Mouse (Mus musculus): ENCODE measurements around the gene Zyg11b. TPM values are rescaled to one million over a fixed set of nuclear protein-coding genes. Genes with fewer than 3 reads are reported as not detected.

Gene Zyg11b
- total and polyA plus RNA-seq, 3 experiments: 1.9 to 20.6 (median 20.5) TPM

- peaks cover 4% of the 10 kb centered on the region; the same call in 1 of the 2 replicates for H3K4me1 ChIP-seq (ENCODE audit: insufficient read depth, low read depth, low read length)
- TF ChIP-seq GATA2 (IDR thresholded peaks at IDR 0.05; ENCODE audit: borderline replicate concordance, low read depth, low read length): no peak
- TF ChIP-seq GATA1 (IDR thresholded peaks at IDR 0.05; ENCODE audit: borderline replicate concordance, low read length): no peak
- H3K36me3 ChIP-seq (replicated peaks): peaks cover 56% of the 10 kb centered on the region
- DNase-seq (ENCODE audit: low spot score) (no peak), ATAC-seq (ENCODE audit: extremely low read depth, insufficient number of reproducible peaks, low FRiP score, poor library complexity, severe bottlenecking) (no peak)
- H3K27me3 ChIP-seq (ENCODE audit: insufficient read depth, low read length): no peaks in the 10 kb centered on the region
- H3K9me3 ChIP-seq (replicated peaks): no peaks in the 10 kb centered on the region
- no peak overlapping the region for H3K4me3 ChIP-seq (ENCODE audit: low read depth, low read length)
Observed at GRCm38 (mm10) chr4:108250501-108250900, 50.4 kb downstream of the Zyg11b start.

- TF ChIP-seq GATA2 (IDR thresholded peaks at IDR 0.05; ENCODE audit: borderline replicate concordance, low read depth, low read length) (no peak), CTCF (IDR thresholded peaks at IDR 0.05; ENCODE audit: low read depth, low read length) (no peak), TAL1 (conservative IDR thresholded peaks at IDR 0.05; ENCODE audit: low read depth, low read length) (no peak), GATA1 (IDR thresholded peaks at IDR 0.05; ENCODE audit: borderline replicate concordance, low read length) (no peak), POLR2AphosphoS5 (IDR thresholded peaks at IDR 0.05; ENCODE audit: insufficient replicate concordance, low read depth, low read length) (no peak)
- no peak overlapping the region for H3K4me3 ChIP-seq (ENCODE audit: low read depth, low read length)
- no peaks in the 10 kb centered on the region for H3K9me3 ChIP-seq (replicated peaks)
- no peak for DNase-seq (ENCODE audit: low spot score)
- peaks cover 57% of the 10 kb centered on the region for H3K36me3 ChIP-seq (replicated peaks)
- H3K27me3 ChIP-seq (ENCODE audit: insufficient read depth, low read length): no peaks in the 10 kb centered on the region
- ATAC-seq (ENCODE audit: extremely low read depth, insufficient number of reproducible peaks, low FRiP score, poor library complexity, severe bottlenecking): no peak
- H3K4me1 ChIP-seq (ENCODE audit: insufficient read depth, low read depth, low read length): peaks cover 4% of the 10 kb centered on the region; the same call in 1 of the 2 replicates
Observed at GRCm38 (mm10) chr4:108249314-108249713, 51.6 kb downstream of the Zyg11b start.

- H3K27me3 ChIP-seq (ENCODE audit: insufficient read depth, low read length): no peaks in the 10 kb centered on the region
- no peak for TF ChIP-seq GATA2 (IDR thresholded peaks at IDR 0.05; ENCODE audit: borderline replicate concordance, low read depth, low read length)
- no peak for TF ChIP-seq GATA1 (IDR thresholded peaks at IDR 0.05; ENCODE audit: borderline replicate concordance, low read length)
- no peak for TF ChIP-seq POLR2AphosphoS5 (IDR thresholded peaks at IDR 0.05; ENCODE audit: insufficient replicate concordance, low read depth, low read length)
- no peak for TF ChIP-seq CTCF (IDR thresholded peaks at IDR 0.05; ENCODE audit: low read depth, low read length)
- no peak for TF ChIP-seq TAL1 (conservative IDR thresholded peaks at IDR 0.05; ENCODE audit: low read depth, low read length)
- no peaks in the 10 kb centered on the region for H3K4me1 ChIP-seq (ENCODE audit: insufficient read depth, low read depth, low read length)
- H3K4me3 ChIP-seq (ENCODE audit: low read depth, low read length): no peak overlapping the region
- H3K36me3 ChIP-seq (replicated peaks): peaks cover 30% of the 10 kb centered on the region
- ATAC-seq (ENCODE audit: extremely low read depth, insufficient number of reproducible peaks, low FRiP score, poor library complexity, severe bottlenecking) (no peak), DNase-seq (ENCODE audit: low spot score) (no peak)
- no peaks in the 10 kb centered on the region for H3K9me3 ChIP-seq (replicated peaks)
Observed at GRCm38 (mm10) chr4:108233654-108234053, 67.2 kb downstream of the Zyg11b start.

- DNase-seq (ENCODE audit: low spot score) (no peak), ATAC-seq (ENCODE audit: extremely low read depth, insufficient number of reproducible peaks, low FRiP score, poor library complexity, severe bottlenecking) (no peak)
- Histone ChIP-seq H3K36me3 (replicated peaks) (no peaks in the 10 kb centered on the region), H3K4me1 (ENCODE audit: insufficient read depth, low read depth, low read length) (no peaks in the 10 kb centered on the region), H3K9me3 (replicated peaks) (no peaks in the 10 kb centered on the region), H3K27me3 (ENCODE audit: insufficient read depth, low read length) (no peaks in the 10 kb centered on the region), H3K4me3 (ENCODE audit: low read depth, low read length) (no peak overlapping the region)
- no peak for TF ChIP-seq TAL1 (conservative IDR thresholded peaks at IDR 0.05; ENCODE audit: low read depth, low read length)
- no peak for TF ChIP-seq GATA1 (IDR thresholded peaks at IDR 0.05; ENCODE audit: borderline replicate concordance, low read length)
Observed at GRCm38 (mm10) chr4:108225341-108225872, 75.5 kb downstream of the Zyg11b start.

DNA sequence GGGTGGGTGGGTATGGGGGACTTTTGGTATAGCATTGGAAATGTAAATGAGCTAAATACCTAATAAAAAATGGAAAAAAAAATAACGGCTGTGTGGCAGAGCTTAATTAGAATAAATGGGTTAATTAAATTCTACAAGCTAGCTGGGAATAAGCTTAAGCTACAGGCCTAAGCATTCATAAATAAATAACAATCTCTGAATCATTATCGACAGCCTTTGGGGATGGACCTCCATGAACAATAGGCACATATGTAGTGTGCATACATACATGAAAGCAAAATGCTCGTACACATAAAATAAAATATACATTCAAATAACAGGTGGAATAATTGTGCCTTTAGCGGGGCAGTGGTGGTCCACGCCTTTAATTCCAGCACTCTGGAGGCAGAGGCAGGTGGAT, 78.4 kb downstream of the Zyg11b start:
- no peaks in the 10 kb centered on the region; the same call in 1 of the 2 replicates for H3K4me1 ChIP-seq (ENCODE audit: insufficient read depth, low read depth, low read length)

GRCm38 (mm10) chr4:108219019-108219418, 81.9 kb downstream of the Zyg11b start:
- ATAC-seq (ENCODE audit: extremely low read depth, insufficient number of reproducible peaks, low FRiP score, poor library complexity, severe bottlenecking) (no peak), DNase-seq (ENCODE audit: low spot score) (no peak)
- TF ChIP-seq GATA2 (IDR thresholded peaks at IDR 0.05; ENCODE audit: borderline replicate concordance, low read depth, low read length): no peak
- no peak for TF ChIP-seq GATA1 (IDR thresholded peaks at IDR 0.05; ENCODE audit: borderline replicate concordance, low read length)
- no peak for TF ChIP-seq CTCF (IDR thresholded peaks at IDR 0.05; ENCODE audit: low read depth, low read length)
- TF ChIP-seq POLR2AphosphoS5 (IDR thresholded peaks at IDR 0.05; ENCODE audit: insufficient replicate concordance, low read depth, low read length): no peak
- TF ChIP-seq TAL1 (conservative IDR thresholded peaks at IDR 0.05; ENCODE audit: low read depth, low read length): no peak
- H3K4me1 ChIP-seq (ENCODE audit: insufficient read depth, low read depth, low read length): no peaks in the 10 kb centered on the region; the same call in 1 of the 2 replicates
- 0 out of 2 replicates have a peak, but pooled peaks cover 3% of the 10 kb centered on the region for H3K27me3 ChIP-seq (ENCODE audit: insufficient read depth, low read length)
- no peaks in the 10 kb centered on the region for H3K36me3 ChIP-seq (replicated peaks)
- H3K4me3 ChIP-seq (ENCODE audit: low read depth, low read length): no peak overlapping the region
- peaks cover 4% of the 10 kb centered on the region; the same call in 1 of the 2 replicates for H3K9me3 ChIP-seq (replicated peaks)

More for the DNA sequence above, 78.4 kb downstream of the Zyg11b start:
- Histone ChIP-seq H3K36me3 (replicated peaks) (no peaks in the 10 kb centered on the region), H3K9me3 (replicated peaks) (peaks cover 4% of the 10 kb centered on the region; the same call in 1 of the 2 replicates), H3K4me3 (ENCODE audit: low read depth, low read length) (no peak overlapping the region), H3K27me3 (ENCODE audit: insufficient read depth, low read length) (0 out of 2 replicates have a peak, but pooled peaks cover 3% of the 10 kb centered on the region)
- DNase-seq (ENCODE audit: low spot score) (no peak), ATAC-seq (ENCODE audit: extremely low read depth, insufficient number of reproducible peaks, low FRiP score, poor library complexity, severe bottlenecking) (no peak)
- TF ChIP-seq TAL1 (conservative IDR thresholded peaks at IDR 0.05; ENCODE audit: low read depth, low read length) (no peak), POLR2AphosphoS5 (IDR thresholded peaks at IDR 0.05; ENCODE audit: insufficient replicate concordance, low read depth, low read length) (no peak), GATA2 (IDR thresholded peaks at IDR 0.05; ENCODE audit: borderline replicate concordance, low read depth, low read length) (no peak), GATA1 (IDR thresholded peaks at IDR 0.05; ENCODE audit: borderline replicate concordance, low read length) (no peak), CTCF (IDR thresholded peaks at IDR 0.05; ENCODE audit: low read depth, low read length) (no peak)

Data from G1E (cell line).